Mouse (Mus musculus) liver, postnatal 0 days (tissue): ENCODE data around the gene Lbh. TPM values are rescaled to one million over a fixed set of nuclear protein-coding genes. Genes with fewer than 3 reads are reported as not detected.

Experiments
- ATAC-seq: fragments of 200-750 bp; cut with Nextera tagmentation; 2 replicates; pipeline ENCODE4 v1.8.0; 2017; ENCODE audit warnings: mild to moderate bottlenecking, moderate library complexity
- DNase-seq: peaks from one replicate; pipeline ENCODE4 v3.0.0-alpha.2; 2016
- H3K27ac ChIP-seq: fragments of 300-500 bp; sonication (generic); 2 replicates; pipeline ENCODE4 v1.5.1; 2014; ENCODE audit warnings: antibody characterized with exemption, moderate library complexity, mild to moderate bottlenecking, low read depth
- H3K27me3 ChIP-seq: fragments of 300-500 bp; sonication (generic); 2 replicates; pipeline ENCODE4 v1.6.1; 2014; ENCODE audit warnings: low read length, control low read depth, mixed read lengths; ENCODE audit not compliant: insufficient read depth
- H3K36me3 ChIP-seq: fragments of 300-500 bp; sonication (generic); replicated peaks from 2 replicates; pipeline ENCODE4 v1.6.1; 2014; ENCODE audit warnings: mild to moderate bottlenecking, control low read depth, low read length, moderate library complexity, mixed read lengths; ENCODE audit not compliant: insufficient read depth
- H3K4me1 ChIP-seq: fragments of 300-500 bp; sonication (generic); 2 replicates; pipeline ENCODE4 v1.6.1; 2014; ENCODE audit warnings: antibody characterized with exemption, mild to moderate bottlenecking, control low read depth; ENCODE audit not compliant: insufficient read depth
- H3K4me2 ChIP-seq: fragments of 300-500 bp; sonication (generic); 2 replicates; pipeline ENCODE4 v1.6.1; 2014; ENCODE audit warnings: low read depth, mild to moderate bottlenecking, low read length, moderate library complexity, mixed read lengths
- H3K4me3 ChIP-seq: fragments of 300-500 bp; sonication (generic); 2 replicates; pipeline ENCODE4 v1.5.1; 2014; ENCODE audit warnings: low read depth, low read length
- H3K9ac ChIP-seq: fragments of 300-500 bp; sonication (generic); replicated peaks from 2 replicates; pipeline ENCODE4 v1.6.1; 2014; ENCODE audit warnings: mild to moderate bottlenecking, moderate library complexity
- H3K9me3 ChIP-seq: fragments of 300-500 bp; sonication (generic); 2 replicates; pipeline ENCODE4 v1.6.1; 2016; ENCODE audit warnings: mild to moderate bottlenecking, control low read depth, low read length, mixed read lengths
- CTCF ChIP-seq: sonication (generic); IDR thresholded peaks from 2 replicates; pipeline ENCODE4 v1.5.1; 2016; ENCODE audit warnings: antibody characterized with exemption, low read depth
- EP300 ChIP-seq: IDR thresholded peaks from 2 replicates; pipeline ENCODE4 v1.6.1; 2016; ENCODE audit warnings: antibody characterized with exemption, low read depth, mild to moderate bottlenecking
- WGBS: fragments of 180-500 bp; shearing (Covaris S2); extraction: QIAGEN DNeasy Blood & Tissue Kit; methylation state at CpG from one replicate; pipeline ENCODE4 v1.1.7; 2014; ENCODE audit not compliant: insufficient replicate concordance; 5-methylcytosine and 5-hydroxymethylcytosine counted together
- polyA plus RNA-seq: library from polyadenylated mRNA; unstranded; fragments of >200 nt; fragmentation: Nextera tagmentation; extraction: Ambion mirVana; gene quantifications from 2 replicates; pipeline ENCODE4 v1.2.1, GENCODE M21; 2015

Lbh gene
- polyA plus RNA-seq, 1 experiment from 2014 or later: 0.94 TPM

DNA sequence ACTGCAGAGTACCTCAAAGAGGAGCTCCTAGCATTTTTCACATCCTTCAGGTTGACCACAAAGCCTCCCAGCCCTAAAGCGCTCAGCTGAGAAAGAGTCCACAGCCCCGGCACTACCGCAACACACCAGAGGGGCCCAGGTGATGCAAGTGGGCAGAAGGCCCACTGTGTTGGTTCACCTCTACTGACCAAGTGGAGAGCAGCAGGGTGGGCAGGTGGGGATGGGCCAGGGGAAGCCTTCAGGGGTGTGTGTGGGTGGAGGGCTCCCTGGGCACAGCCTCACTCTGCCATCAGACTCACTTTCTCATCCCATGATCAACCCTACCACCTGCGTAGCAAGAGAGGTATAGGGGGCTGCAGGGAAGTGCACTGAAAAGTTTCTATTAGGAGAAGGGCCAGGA is 42.1 kb downstream of the Lbh start:
- Histone ChIP-seq H3K9me3 (no peaks in the 10 kb centered on the region), H3K4me1 (peaks cover 7% of the 10 kb centered on the region), H3K4me3 (no peak overlapping the region), H3K36me3 (no peaks in the 10 kb centered on the region), H3K9ac (no peak overlapping the region), H3K27ac (no peak overlapping the region), H3K4me2 (no peak overlapping the region), H3K27me3 (no peaks in the 10 kb centered on the region)
- DNase-seq: no peak
- ATAC-seq: no peak
- 62% methylated on average over 4 of the region's 4 CpGs for WGBS
- TF ChIP-seq CTCF: no peak
- TF ChIP-seq EP300: no peak

DNA sequence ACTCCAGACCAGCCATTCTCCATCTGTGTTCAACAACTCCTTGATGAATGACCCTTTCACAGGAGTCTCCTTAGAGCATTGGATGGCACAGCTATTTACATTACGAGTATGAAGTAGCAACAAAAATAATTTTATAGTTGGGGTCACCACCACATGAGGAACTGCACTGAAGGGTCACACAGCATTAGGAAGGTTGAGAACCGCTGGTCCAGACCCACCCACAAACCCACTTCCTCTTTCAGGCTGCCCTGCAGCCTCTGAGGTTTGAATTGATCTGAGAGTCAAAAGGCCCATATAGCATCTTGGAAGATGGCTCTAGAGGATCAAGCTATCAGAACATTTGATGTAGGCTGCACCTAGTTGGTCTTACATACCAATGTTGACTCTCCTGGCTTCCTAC is 42.8 kb downstream of the Lbh start:
- ATAC-seq (no peak), DNase-seq (no peak)
- Histone ChIP-seq H3K9ac (no peak overlapping the region), H3K4me1 (peaks cover 7% of the 10 kb centered on the region), H3K4me2 (no peak overlapping the region), H3K4me3 (no peak overlapping the region), H3K9me3 (no peaks in the 10 kb centered on the region), H3K27ac (no peak overlapping the region), H3K36me3 (no peaks in the 10 kb centered on the region), H3K27me3 (no peaks in the 10 kb centered on the region)
- 37% methylated on average over 2 of the region's 2 CpGs for WGBS
- TF ChIP-seq EP300: no peak
- TF ChIP-seq CTCF: no peak

DNA sequence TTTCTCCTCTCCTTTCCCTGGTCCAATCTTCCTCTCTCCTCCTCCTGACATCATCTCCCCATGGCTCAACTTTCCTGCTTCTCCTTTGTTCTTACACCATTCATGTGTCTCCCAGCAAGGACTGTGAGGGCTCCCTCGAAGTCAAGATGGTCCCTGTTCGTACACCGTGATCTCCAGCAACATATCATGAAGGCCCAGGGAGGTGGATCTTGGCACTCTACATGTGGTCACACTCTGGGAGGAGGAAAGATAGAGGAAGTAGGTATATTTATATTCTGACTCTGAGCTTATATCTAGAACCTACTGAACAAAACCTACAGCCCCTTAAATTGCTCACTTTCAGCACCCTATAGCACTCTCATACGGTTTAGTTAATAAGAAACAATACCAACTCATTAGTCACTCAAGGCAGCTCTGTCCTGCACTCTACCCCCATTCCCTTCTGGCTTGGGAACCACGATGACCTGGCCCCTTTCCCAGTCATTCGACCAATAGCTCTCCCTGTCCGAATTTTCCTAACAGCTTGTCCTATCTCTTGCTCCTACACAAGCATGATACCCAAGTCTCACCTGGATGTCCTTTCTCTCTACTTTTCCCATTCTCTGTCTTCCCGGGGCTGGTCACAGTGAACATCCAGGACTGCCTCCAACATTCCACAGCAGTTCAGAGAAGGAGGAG is 44.0 kb downstream of the Lbh start:
- DNase-seq: no peak
- H3K27ac ChIP-seq: no peak overlapping the region
- H3K9ac ChIP-seq: no peak overlapping the region
- no peaks in the 10 kb centered on the region for H3K9me3 ChIP-seq
- no peak for TF ChIP-seq EP300
- no peak for TF ChIP-seq CTCF
- ATAC-seq: no peak
- H3K27me3 ChIP-seq: no peaks in the 10 kb centered on the region
- 57% methylated on average over 8 of the region's 8 CpGs for WGBS
- H3K36me3 ChIP-seq: no peaks in the 10 kb centered on the region
- peaks cover 7% of the 10 kb centered on the region for H3K4me1 ChIP-seq
- H3K4me2 ChIP-seq: no peak overlapping the region
- H3K4me3 ChIP-seq: no peak overlapping the region

DNA sequence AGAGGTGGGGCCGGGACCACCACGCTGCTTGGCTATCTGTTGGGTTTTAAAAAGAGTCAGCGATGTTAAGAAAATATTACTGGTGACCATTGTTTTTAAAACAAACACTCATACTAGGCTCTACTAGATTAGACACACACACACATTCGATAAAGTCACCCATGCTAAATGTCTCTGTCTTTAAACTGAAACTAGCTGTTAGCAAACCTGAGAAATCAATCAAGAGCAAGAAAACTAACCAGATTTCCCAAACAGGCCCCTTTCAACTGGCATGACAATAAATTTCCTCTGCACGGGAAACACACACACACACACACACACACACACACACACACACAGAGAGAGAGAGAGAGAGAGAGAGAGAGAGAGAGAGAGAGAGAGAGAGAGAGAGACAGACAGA is 47.6 kb downstream of the Lbh start:
- H3K4me1 ChIP-seq: peaks cover 6% of the 10 kb centered on the region
- no peak for TF ChIP-seq CTCF
- TF ChIP-seq EP300: no peak
- DNase-seq (no peak), ATAC-seq (no peak)
- no peaks in the 10 kb centered on the region for H3K36me3 ChIP-seq
- 68% methylated on average over 5 of the region's 5 CpGs for WGBS
- no peak overlapping the region for H3K4me3 ChIP-seq
- H3K27me3 ChIP-seq: no peaks in the 10 kb centered on the region
- no peak overlapping the region for H3K27ac ChIP-seq
- H3K4me2 ChIP-seq: no peak overlapping the region
- no peak overlapping the region for H3K9ac ChIP-seq
- H3K9me3 ChIP-seq: no peaks in the 10 kb centered on the region

DNA sequence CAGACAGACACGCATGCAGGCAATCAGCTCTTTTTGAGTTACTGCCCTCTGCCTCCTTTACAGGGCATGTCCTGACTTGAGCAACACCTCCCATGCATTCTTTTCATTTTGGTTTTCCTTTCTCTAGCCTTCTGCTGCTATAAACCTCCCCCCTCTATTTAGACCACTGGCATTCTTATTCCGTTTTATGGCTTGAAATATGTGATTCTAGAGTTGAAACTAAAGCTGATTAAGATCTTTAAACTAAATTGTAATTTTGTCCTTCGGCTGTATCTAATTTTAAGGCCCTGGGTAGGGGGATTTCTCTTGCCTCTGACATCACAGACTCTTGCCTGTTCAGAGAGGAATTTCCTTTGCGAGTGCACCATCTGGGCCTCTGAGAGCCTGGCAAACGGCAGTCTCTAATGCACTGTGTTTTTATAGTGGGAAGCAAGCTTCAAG is 48.0 kb downstream of the Lbh start:
- H3K4me2 ChIP-seq: no peak overlapping the region
- DNase-seq (no peak), ATAC-seq (no peak)
- H3K9me3 ChIP-seq: no peaks in the 10 kb centered on the region
- H3K36me3 ChIP-seq: no peaks in the 10 kb centered on the region
- H3K27me3 ChIP-seq: no peaks in the 10 kb centered on the region
- H3K27ac ChIP-seq: peak overlapping the region; percentile 2
- TF ChIP-seq CTCF (0 out of 2 replicates have a peak, but pooled peaks have one; percentile 7), EP300 (no peak)
- peaks cover 4% of the 10 kb centered on the region for H3K4me1 ChIP-seq
- H3K9ac ChIP-seq: no peak overlapping the region
- H3K4me3 ChIP-seq: no peak overlapping the region
- WGBS: 54% methylated on average over 5 of the region's 5 CpGs

DNA sequence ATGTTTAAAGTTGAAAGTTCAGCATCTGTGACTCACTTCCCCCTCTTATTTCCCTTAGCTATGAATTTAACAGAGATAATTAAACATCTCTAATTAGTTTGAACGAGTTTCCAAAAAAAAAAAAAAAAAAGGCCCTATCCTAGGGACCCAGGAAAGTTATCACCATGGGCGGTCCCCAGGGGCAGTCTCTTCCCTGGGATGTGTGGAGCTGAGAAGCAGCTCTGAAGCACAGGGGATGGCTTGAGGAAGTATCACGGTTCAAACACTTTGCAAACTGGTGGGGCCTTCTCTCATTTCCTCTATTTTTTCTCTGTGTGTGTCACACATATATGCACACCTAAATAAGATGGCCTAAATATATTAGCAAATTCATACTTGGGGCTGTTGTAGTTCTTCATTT is 48.8 kb downstream of the Lbh start:
- Histone ChIP-seq H3K9me3 (no peaks in the 10 kb centered on the region), H3K9ac (no peak overlapping the region), H3K27ac (0 out of 2 replicates have a peak overlapping the region, but pooled peaks have one; percentile 1), H3K27me3 (no peaks in the 10 kb centered on the region), H3K4me1 (peaks cover 4% of the 10 kb centered on the region; the same call in 1 of the 2 replicates), H3K4me2 (no peak overlapping the region), H3K36me3 (no peaks in the 10 kb centered on the region), H3K4me3 (no peak overlapping the region)
- ATAC-seq (peak; percentile 36; the same call in 1 of the 2 replicates), DNase-seq (no peak)
- TF ChIP-seq EP300 (no peak), CTCF (no peak)
- 27% methylated on average over 3 of the region's 3 CpGs for WGBS
